Mouse (Mus musculus): ENCODE results near the gene Gtf2h1. TPM values are rescaled to one million over a fixed set of nuclear protein-coding genes. Genes with fewer than 3 reads are reported as not detected.

The Gtf2h1 gene
- polyA plus RNA-seq, 1 experiment, result 81.9 TPM

DNA sequence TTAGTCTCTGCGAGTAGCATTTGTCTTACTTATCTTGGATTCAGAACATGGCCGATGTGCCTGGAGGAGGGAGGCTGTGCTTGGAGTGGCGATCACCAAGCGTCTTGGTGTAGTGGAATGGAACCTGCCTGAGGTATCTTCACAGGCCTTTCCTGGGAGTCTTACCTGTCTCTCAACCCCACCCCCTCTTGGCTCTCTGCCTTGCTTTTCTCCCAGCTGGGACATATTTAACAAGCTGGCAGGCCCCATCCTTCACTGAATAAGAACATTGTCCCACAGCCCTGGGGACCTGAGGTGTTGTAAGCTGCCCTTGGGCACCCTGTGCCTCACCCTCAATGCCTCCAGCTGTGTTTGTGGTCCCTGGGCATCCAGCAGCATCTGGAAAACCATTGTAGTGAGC is 47.7 kb downstream of the Gtf2h1 start:
- H3K4me1 ChIP-seq (ENCODE audit: control insufficient read depth, insufficient read depth, low read length), result peaks cover 16% of the 10 kb centered on the region
- TF ChIP-seq CTCF (IDR thresholded peaks at IDR 0.05; ENCODE audit: low read depth, low read length) (no peak), POLR2A (IDR thresholded peaks at IDR 0.05; ENCODE audit: insufficient read depth, low read length) (no peak), EP300 (IDR thresholded peaks at IDR 0.05; ENCODE audit: insufficient read depth, low read depth, low read length) (no peak)
- H3K27ac ChIP-seq (ENCODE audit: insufficient read depth, low read length), result no peak overlapping the region

DNA sequence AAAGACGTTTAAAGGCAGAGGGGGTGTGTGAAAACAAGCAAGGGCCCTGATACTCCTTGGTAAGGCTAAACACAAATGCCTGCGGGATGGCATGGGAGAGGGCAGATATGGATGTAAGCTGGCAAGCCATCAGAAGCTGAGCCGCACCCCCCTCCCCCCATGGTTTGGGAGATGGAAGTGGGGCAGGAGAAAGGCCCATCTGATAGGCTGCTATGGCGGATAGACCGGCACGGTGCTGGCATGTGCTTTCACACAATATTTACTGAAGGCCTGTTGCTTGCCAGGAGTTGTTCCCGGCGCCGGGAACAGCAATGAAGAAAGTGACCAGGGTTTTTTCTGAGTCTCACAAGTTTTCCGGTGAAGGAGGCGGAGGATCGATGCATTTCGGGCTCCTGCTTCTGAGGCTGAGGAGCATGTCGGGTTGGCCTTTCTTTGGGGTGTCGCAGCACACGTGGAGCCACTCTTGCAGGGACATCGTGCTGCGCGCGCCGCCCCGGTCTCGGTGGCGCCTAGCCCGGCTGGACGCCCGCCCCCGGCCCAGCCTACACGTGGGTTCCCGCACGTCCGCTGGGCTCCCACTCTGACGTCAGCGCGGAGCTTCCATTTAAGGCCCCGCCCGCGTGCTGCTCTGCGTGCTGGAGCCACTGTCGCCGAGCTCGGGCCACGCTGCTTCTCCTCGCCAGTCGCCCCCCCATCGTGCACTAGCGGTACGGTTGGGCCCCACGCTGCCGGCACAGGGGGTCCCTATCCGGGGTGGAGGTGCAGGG is 49.5 kb downstream of the Gtf2h1 start:
- H3K27me3 ChIP-seq (ENCODE audit: control insufficient read depth, insufficient read depth, low read length, poor library complexity, severe bottlenecking), result no peaks in the 10 kb centered on the region
- H3K27ac ChIP-seq (ENCODE audit: insufficient read depth, low read length), result peak overlapping the region; percentile 17
- peaks cover 23% of the 10 kb centered on the region for H3K36me3 ChIP-seq (ENCODE audit: control insufficient read depth, insufficient read depth, low read length, poor library complexity, severe bottlenecking)
- H3K9me3 ChIP-seq (replicated peaks; ENCODE audit: control insufficient read depth, insufficient read depth, low read length, poor library complexity, severe bottlenecking), result no peaks in the 10 kb centered on the region
- TF ChIP-seq CTCF (IDR thresholded peaks at IDR 0.05; ENCODE audit: low read depth, low read length) (no peak), POLR2A (IDR thresholded peaks at IDR 0.05; ENCODE audit: insufficient read depth, low read length) (peak; percentile 89), EP300 (IDR thresholded peaks at IDR 0.05; ENCODE audit: insufficient read depth, low read depth, low read length) (peak; percentile 38; the same call in 1 of the 2 replicates)
- peaks cover 9% of the 10 kb centered on the region for H3K4me1 ChIP-seq (ENCODE audit: control insufficient read depth, insufficient read depth, low read length)
- H3K9ac ChIP-seq (ENCODE audit: low read depth, poor library complexity, severe bottlenecking), result peak overlapping the region; percentile 81
- H3K4me3 ChIP-seq (ENCODE audit: low read depth, low read length), result peak overlapping the region; percentile 98

More for the DNA sequence above, 47.7 kb downstream of the Gtf2h1 start:
- Histone ChIP-seq H3K9ac (ENCODE audit: low read depth, poor library complexity, severe bottlenecking) (no peak overlapping the region), H3K4me3 (ENCODE audit: low read depth, low read length) (no peak overlapping the region), H3K36me3 (ENCODE audit: control insufficient read depth, insufficient read depth, low read length, poor library complexity, severe bottlenecking) (peaks cover 8% of the 10 kb centered on the region), H3K9me3 (replicated peaks; ENCODE audit: control insufficient read depth, insufficient read depth, low read length, poor library complexity, severe bottlenecking) (no peaks in the 10 kb centered on the region), H3K27me3 (ENCODE audit: control insufficient read depth, insufficient read depth, low read length, poor library complexity, severe bottlenecking) (no peaks in the 10 kb centered on the region)

DNA sequence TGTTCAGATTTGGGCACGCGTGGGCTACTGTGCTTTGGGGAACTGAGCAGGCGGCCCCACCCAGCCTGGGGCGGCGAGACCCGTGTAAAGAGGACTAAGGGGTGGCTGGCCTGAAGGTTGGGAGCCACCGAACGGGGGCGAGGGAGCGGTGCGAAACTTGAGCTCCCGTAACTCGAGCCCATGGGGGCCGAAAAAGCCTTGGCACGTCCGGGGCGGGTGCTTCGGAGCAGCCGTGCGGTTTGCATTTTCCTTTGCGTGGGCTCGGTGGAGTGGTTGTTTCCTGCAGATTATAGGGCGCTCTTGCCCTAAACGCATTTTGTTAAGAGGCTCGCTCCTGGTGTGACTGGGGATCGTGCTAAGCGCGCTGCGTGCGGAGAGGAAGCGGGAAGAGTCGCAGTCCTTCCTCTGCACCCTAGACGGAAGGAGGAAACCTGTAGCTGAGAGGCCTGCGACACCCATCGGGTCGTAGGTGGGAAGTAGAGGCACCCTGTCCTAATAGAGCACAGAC is 50.1 kb downstream of the Gtf2h1 start:
- H3K36me3 ChIP-seq (ENCODE audit: control insufficient read depth, insufficient read depth, low read length, poor library complexity, severe bottlenecking), result peaks cover 27% of the 10 kb centered on the region
- TF ChIP-seq POLR2A (IDR thresholded peaks at IDR 0.05; ENCODE audit: insufficient read depth, low read length), result no peak
- TF ChIP-seq CTCF (IDR thresholded peaks at IDR 0.05; ENCODE audit: low read depth, low read length), result no peak
- TF ChIP-seq EP300 (IDR thresholded peaks at IDR 0.05; ENCODE audit: insufficient read depth, low read depth, low read length), result no peak
- H3K4me1 ChIP-seq (ENCODE audit: control insufficient read depth, insufficient read depth, low read length), result peaks cover 5% of the 10 kb centered on the region
- peak overlapping the region; percentile 81 for H3K9ac ChIP-seq (ENCODE audit: low read depth, poor library complexity, severe bottlenecking)
- H3K27ac ChIP-seq (ENCODE audit: insufficient read depth, low read length), result peak overlapping the region; percentile 17
- H3K9me3 ChIP-seq (replicated peaks; ENCODE audit: control insufficient read depth, insufficient read depth, low read length, poor library complexity, severe bottlenecking), result no peaks in the 10 kb centered on the region
- H3K4me3 ChIP-seq (ENCODE audit: low read depth, low read length), result peak overlapping the region; percentile 98
- H3K27me3 ChIP-seq (ENCODE audit: control insufficient read depth, insufficient read depth, low read length, poor library complexity, severe bottlenecking), result no peaks in the 10 kb centered on the region

DNA sequence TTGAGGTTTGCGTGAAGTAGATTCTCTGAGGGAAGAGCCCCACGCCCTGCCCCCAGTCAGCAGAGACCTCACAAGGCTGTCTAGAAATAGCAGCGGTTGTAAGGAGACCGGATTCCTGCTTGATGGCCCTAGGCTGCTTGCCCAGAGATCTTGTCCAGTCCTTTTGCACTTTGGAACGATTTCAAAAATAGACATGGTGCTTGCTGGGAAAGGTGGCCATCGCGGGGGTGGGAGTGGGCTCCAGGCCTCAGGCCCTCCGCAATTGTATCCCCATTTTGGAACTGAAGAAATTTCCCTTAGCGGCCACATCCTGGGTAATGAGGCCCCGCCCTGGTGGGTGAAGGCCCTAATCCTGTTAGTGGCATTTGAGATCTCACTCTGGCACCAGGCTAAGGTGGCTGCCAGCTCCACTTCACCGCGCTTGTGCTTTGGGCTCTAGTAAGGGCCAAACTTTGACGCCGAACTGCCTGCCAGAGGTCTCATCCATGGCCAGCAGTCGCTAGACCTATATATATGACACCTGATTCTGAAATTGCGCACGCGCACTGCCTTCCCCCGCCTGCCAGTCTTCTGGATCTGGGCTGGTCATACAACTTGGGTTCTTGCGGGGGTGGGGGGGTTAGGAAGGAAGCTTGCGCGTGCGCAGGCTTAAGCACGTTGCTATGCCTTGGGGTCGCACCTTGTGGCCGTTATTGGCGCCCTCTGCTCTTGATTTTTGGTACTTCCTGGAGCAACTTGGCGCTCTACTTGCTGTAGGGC is 50.8 kb downstream of the Gtf2h1 start:
- Histone ChIP-seq H3K27ac (ENCODE audit: insufficient read depth, low read length) (peak overlapping the region; percentile 17; the same call in 1 of the 2 replicates), H3K4me1 (ENCODE audit: control insufficient read depth, insufficient read depth, low read length) (peaks cover 2% of the 10 kb centered on the region), H3K4me3 (ENCODE audit: low read depth, low read length) (peak overlapping the region; percentile 98), H3K9ac (ENCODE audit: low read depth, poor library complexity, severe bottlenecking) (peak overlapping the region; percentile 81), H3K36me3 (ENCODE audit: control insufficient read depth, insufficient read depth, low read length, poor library complexity, severe bottlenecking) (peaks cover 33% of the 10 kb centered on the region), H3K9me3 (replicated peaks; ENCODE audit: control insufficient read depth, insufficient read depth, low read length, poor library complexity, severe bottlenecking) (no peaks in the 10 kb centered on the region), H3K27me3 (ENCODE audit: control insufficient read depth, insufficient read depth, low read length, poor library complexity, severe bottlenecking) (no peaks in the 10 kb centered on the region)
- TF ChIP-seq EP300 (IDR thresholded peaks at IDR 0.05; ENCODE audit: insufficient read depth, low read depth, low read length) (no peak), POLR2A (IDR thresholded peaks at IDR 0.05; ENCODE audit: insufficient read depth, low read length) (no peak), CTCF (IDR thresholded peaks at IDR 0.05; ENCODE audit: low read depth, low read length) (peak; percentile 18)

DNA sequence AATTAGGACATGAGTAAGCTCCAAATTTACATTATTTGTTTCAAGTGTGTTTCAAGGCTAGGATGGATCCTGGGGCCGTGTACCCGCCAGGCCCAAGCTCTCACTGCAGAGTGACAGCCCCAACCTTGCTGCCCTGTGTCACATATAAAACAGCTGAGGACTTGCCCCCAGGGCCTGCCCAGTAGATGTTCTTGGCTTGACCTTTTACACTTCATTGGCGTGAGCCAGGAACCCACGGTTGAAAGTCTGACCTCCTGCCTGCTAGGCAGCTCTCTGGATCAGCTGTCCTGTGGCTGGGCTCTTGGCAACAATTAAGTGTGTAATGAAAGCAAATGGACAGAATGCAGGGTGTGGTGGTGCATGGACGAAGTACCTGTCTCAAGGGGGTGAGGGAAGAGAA is 53.4 kb downstream of the Gtf2h1 start:
- Histone ChIP-seq H3K27ac (ENCODE audit: insufficient read depth, low read length) (no peak overlapping the region), H3K4me3 (ENCODE audit: low read depth, low read length) (no peak overlapping the region), H3K4me1 (ENCODE audit: control insufficient read depth, insufficient read depth, low read length) (peaks cover 2% of the 10 kb centered on the region), H3K36me3 (ENCODE audit: control insufficient read depth, insufficient read depth, low read length, poor library complexity, severe bottlenecking) (peaks cover 57% of the 10 kb centered on the region), H3K27me3 (ENCODE audit: control insufficient read depth, insufficient read depth, low read length, poor library complexity, severe bottlenecking) (no peaks in the 10 kb centered on the region), H3K9ac (ENCODE audit: low read depth, poor library complexity, severe bottlenecking) (no peak overlapping the region), H3K9me3 (replicated peaks; ENCODE audit: control insufficient read depth, insufficient read depth, low read length, poor library complexity, severe bottlenecking) (no peaks in the 10 kb centered on the region)
- TF ChIP-seq POLR2A (IDR thresholded peaks at IDR 0.05; ENCODE audit: insufficient read depth, low read length) (no peak), EP300 (IDR thresholded peaks at IDR 0.05; ENCODE audit: insufficient read depth, low read depth, low read length) (no peak)

All from ES-Bruce4 (cell line).